Mouse (Mus musculus) embryonic facial prominence, embryonic 10.5 days (tissue): ENCODE data around the gene Pick1. TPM values are rescaled to one million over a fixed set of nuclear protein-coding genes. Genes with fewer than 3 reads are reported as not detected.

Experiments used
- DNase-seq: peaks from one replicate; pipeline ENCODE4 v3.0.0-alpha.2; 2017; ENCODE audit warnings: low spot score
- H3K27ac ChIP-seq: fragments of 300-500 bp; sonication (generic); replicated peaks from 2 replicates; pipeline ENCODE4 v1.5.1; 2016; ENCODE audit warnings: mild to moderate bottlenecking
- H3K27me3 ChIP-seq: fragments of 300-500 bp; sonication (generic); replicated peaks from 2 replicates; pipeline ENCODE4 v1.6.1; 2016; ENCODE audit warnings: low read depth, mild to moderate bottlenecking; ENCODE audit not compliant: poor library complexity, severe bottlenecking
- H3K36me3 ChIP-seq: fragments of 300-500 bp; sonication (generic); replicated peaks from 2 replicates; pipeline ENCODE4 v1.6.1; 2016; ENCODE audit warnings: mild to moderate bottlenecking, moderate library complexity
- H3K4me1 ChIP-seq: fragments of 300-500 bp; sonication (generic); 2 replicates; pipeline ENCODE4 v1.6.1; 2016
- H3K4me3 ChIP-seq: fragments of 300-500 bp; sonication (generic); 2 replicates; pipeline ENCODE4 v1.5.1; 2016; ENCODE audit warnings: mild to moderate bottlenecking, moderate library complexity
- H3K9me3 ChIP-seq: fragments of 300-500 bp; sonication (generic); 2 replicates; pipeline ENCODE4 v1.6.1; 2016; ENCODE audit warnings: mild to moderate bottlenecking
- WGBS: fragments of 180-500 bp; shearing (Covaris S2); methylation state at CpG from one replicate; pipeline ENCODE4 v1.1.7; 2016; 5-methylcytosine and 5-hydroxymethylcytosine counted together
- polyA plus RNA-seq: library from polyadenylated mRNA; unstranded; fragments of >200 nt; fragmentation: Nextera tagmentation; extraction: Ambion mirVana; gene quantifications from 2 replicates; pipeline ENCODE4 v1.2.1, GENCODE M21; 2016

Gene Pick1
- polyA plus RNA-seq, 1 experiment from 2014 or later = 50.1 TPM

GRCm38 (mm10) chr15:79261757-79262156, 32.8 kb downstream of the Pick1 start:
- WGBS = under 1% methylated on average over 27 of the region's 28 CpGs
- no peaks in the 10 kb centered on the region for H3K9me3 ChIP-seq
- peaks cover 47% of the 10 kb centered on the region for H3K4me1 ChIP-seq
- H3K27ac ChIP-seq = peak overlapping the region; percentile 82
- H3K36me3 ChIP-seq = no peaks in the 10 kb centered on the region
- DNase-seq = peak; percentile 60
- peak overlapping the region; percentile 76 for H3K4me3 ChIP-seq
- peaks cover 86% of the 10 kb centered on the region for H3K27me3 ChIP-seq

- Histone ChIP-seq H3K4me1 (peaks cover 47% of the 10 kb centered on the region), H3K9me3 (no peaks in the 10 kb centered on the region), H3K27ac (no peak overlapping the region), H3K27me3 (peaks cover 89% of the 10 kb centered on the region), H3K36me3 (no peaks in the 10 kb centered on the region), H3K4me3 (peak overlapping the region; percentile 76)
- 26% methylated on average over 13 of the region's 13 CpGs for WGBS
- DNase-seq = peak; percentile 70
Measured at GRCm38 (mm10) chr15:79262375-79262774, 33.4 kb downstream of the Pick1 start.

- Histone ChIP-seq H3K4me3 (no peak overlapping the region), H3K27ac (no peak overlapping the region), H3K4me1 (peaks cover 47% of the 10 kb centered on the region), H3K9me3 (no peaks in the 10 kb centered on the region), H3K27me3 (peaks cover 91% of the 10 kb centered on the region), H3K36me3 (no peaks in the 10 kb centered on the region)
- 94% methylated on average over 3 of the region's 3 CpGs for WGBS
- no peak for DNase-seq
Measured at GRCm38 (mm10) chr15:79262786-79263309, 33.9 kb downstream of the Pick1 start.

- 90% methylated on average over 6 of the region's 6 CpGs for WGBS
- peaks cover 94% of the 10 kb centered on the region for H3K27me3 ChIP-seq
- no peak overlapping the region for H3K4me3 ChIP-seq
- H3K27ac ChIP-seq = no peak overlapping the region
- no peaks in the 10 kb centered on the region for H3K36me3 ChIP-seq
- H3K9me3 ChIP-seq = no peaks in the 10 kb centered on the region
- DNase-seq = no peak
- peaks cover 38% of the 10 kb centered on the region for H3K4me1 ChIP-seq
Measured at GRCm38 (mm10) chr15:79263726-79264125, 34.8 kb downstream of the Pick1 start.

- H3K36me3 ChIP-seq = no peaks in the 10 kb centered on the region
- no peaks in the 10 kb centered on the region for H3K9me3 ChIP-seq
- peaks cover 88% of the 10 kb centered on the region for H3K27me3 ChIP-seq
- no peak overlapping the region for H3K4me3 ChIP-seq
- no peak for DNase-seq
- WGBS = 72% methylated on average over 4 of the region's 4 CpGs
- peaks cover 37% of the 10 kb centered on the region for H3K4me1 ChIP-seq
- no peak overlapping the region for H3K27ac ChIP-seq
Measured at GRCm38 (mm10) chr15:79265384-79265783, 36.4 kb downstream of the Pick1 start.

- Histone ChIP-seq H3K4me1 (peaks cover 25% of the 10 kb centered on the region), H3K9me3 (no peaks in the 10 kb centered on the region), H3K27ac (no peak overlapping the region), H3K36me3 (no peaks in the 10 kb centered on the region), H3K27me3 (peaks cover 84% of the 10 kb centered on the region), H3K4me3 (no peak overlapping the region)
- DNase-seq = no peak
- WGBS = 13% methylated on average over 1 of the region's 1 CpGs
Measured at GRCm38 (mm10) chr15:79268521-79268920, 39.5 kb downstream of the Pick1 start.

- H3K27me3 ChIP-seq = peaks cover 67% of the 10 kb centered on the region
Measured at GRCm38 (mm10) chr15:79270317-79271123, 41.5 kb downstream of the Pick1 start.

GRCm38 (mm10) chr15:79271124-79271746, 42.3 kb downstream of the Pick1 start:
- Histone ChIP-seq H3K9me3 (no peaks in the 10 kb centered on the region), H3K36me3 (no peaks in the 10 kb centered on the region), H3K27ac (0 out of 2 replicates have a peak overlapping the region, but pooled peaks have one; percentile 69), H3K4me3 (peak overlapping the region; percentile 59), H3K4me1 (peaks cover 23% of the 10 kb centered on the region), H3K27me3 (peaks cover 60% of the 10 kb centered on the region)
- 13% methylated on average over 17 of the region's 17 CpGs for WGBS
- DNase-seq = peak; percentile 72

More at GRCm38 (mm10) chr15:79270317-79271123, 41.5 kb downstream of the Pick1 start:
- Histone ChIP-seq H3K4me1 (peaks cover 25% of the 10 kb centered on the region), H3K9me3 (no peaks in the 10 kb centered on the region), H3K4me3 (peak overlapping the region; percentile 59), H3K27ac (peak overlapping the region; percentile 69), H3K36me3 (no peaks in the 10 kb centered on the region)
- 1% methylated on average over 33 of the region's 33 CpGs for WGBS
- peak; percentile 81 for DNase-seq

- 64% methylated on average over 10 of the region's 10 CpGs for WGBS
- H3K4me3 ChIP-seq = no peak overlapping the region
- H3K36me3 ChIP-seq = no peaks in the 10 kb centered on the region
- no peak overlapping the region for H3K27ac ChIP-seq
- no peaks in the 10 kb centered on the region for H3K9me3 ChIP-seq
- peaks cover 19% of the 10 kb centered on the region for H3K4me1 ChIP-seq
- no peak for DNase-seq
- peaks cover 48% of the 10 kb centered on the region for H3K27me3 ChIP-seq
Measured at GRCm38 (mm10) chr15:79273020-79273419, 44.0 kb downstream of the Pick1 start.

GRCm38 (mm10) chr15:79277728-79278127, 48.8 kb downstream of the Pick1 start:
- Histone ChIP-seq H3K4me3 (no peak overlapping the region), H3K36me3 (no peaks in the 10 kb centered on the region), H3K9me3 (no peaks in the 10 kb centered on the region), H3K4me1 (peaks cover 15% of the 10 kb centered on the region), H3K27ac (no peak overlapping the region), H3K27me3 (peaks cover 11% of the 10 kb centered on the region)
- no peak for DNase-seq
- WGBS = 61% methylated on average over 10 of the region's 10 CpGs

GRCm38 (mm10) chr15:79280209-79280608, 51.2 kb downstream of the Pick1 start:
- H3K9me3 ChIP-seq = no peaks in the 10 kb centered on the region
- H3K36me3 ChIP-seq = no peaks in the 10 kb centered on the region
- H3K4me1 ChIP-seq = peaks cover 16% of the 10 kb centered on the region
- no peak overlapping the region for H3K4me3 ChIP-seq
- H3K27ac ChIP-seq = no peak overlapping the region
- 25% methylated on average over 6 of the region's 6 CpGs for WGBS
- H3K27me3 ChIP-seq = no peaks in the 10 kb centered on the region
- peak; percentile 41 for DNase-seq

GRCm38 (mm10) chr15:79280850-79281249, 51.9 kb downstream of the Pick1 start:
- H3K27ac ChIP-seq = no peak overlapping the region

More at GRCm38 (mm10) chr15:79280850-79281249, 51.9 kb downstream of the Pick1 start:
- Histone ChIP-seq H3K4me1 (peaks cover 19% of the 10 kb centered on the region), H3K27me3 (no peaks in the 10 kb centered on the region), H3K36me3 (peaks cover 2% of the 10 kb centered on the region), H3K9me3 (no peaks in the 10 kb centered on the region), H3K4me3 (no peak overlapping the region)
- 70% methylated on average over 5 of the region's 5 CpGs for WGBS
- no peak for DNase-seq
